Mouse (Mus musculus) layer of hippocampus, postnatal 25 days (tissue): ENCODE data around the gene Dupd1. TPM values are rescaled to one million over a fixed set of nuclear protein-coding genes. Genes with fewer than 3 reads are reported as not detected.

Source experiments
- DNase-seq, 2 experiments: peaks; one replicate each; pipeline ENCODE4 v3.0.0; 2022; ENCODE audit warnings: mixed read lengths in 2 of 2, low spot score in 1 of 2; ENCODE audit errors: extremely low spot score in 1 of 2
- total RNA-seq, 2 experiments: library from RNA; stranded (reverse); gene quantifications; 2 replicates each; pipeline ENCODE4 v1.2.3; 2021

The Dupd1 gene
- 1 to 10 TPM in 1 of 2 experiments, under 1 TPM in 1; 0.39 to 1.2 TPM for total RNA-seq

DNA sequence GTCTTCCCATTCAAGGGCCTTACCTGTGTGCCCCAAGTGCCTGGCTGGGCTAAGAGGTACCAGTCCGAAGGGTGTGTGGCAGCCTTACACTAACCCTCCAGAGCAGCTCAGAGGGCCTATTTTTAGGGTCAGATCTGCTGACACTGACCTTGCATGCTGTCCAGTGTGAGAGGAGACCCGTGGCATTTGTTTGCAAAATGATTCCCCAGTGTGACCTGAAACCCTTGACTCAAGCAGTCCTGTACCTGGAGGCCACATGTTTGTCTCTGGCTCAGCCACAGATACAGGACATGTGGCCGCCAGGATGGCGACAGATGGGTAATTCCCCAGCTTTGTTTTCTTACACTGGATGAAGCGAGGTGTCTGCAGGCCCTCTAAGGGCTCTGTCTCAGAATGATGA is at the start of gene Dupd1:
Gene Dupd1, minus strand, starts transcription at position 91 of the 400 bp plus-strand sequence.
- DNase-seq = no peak

DNA sequence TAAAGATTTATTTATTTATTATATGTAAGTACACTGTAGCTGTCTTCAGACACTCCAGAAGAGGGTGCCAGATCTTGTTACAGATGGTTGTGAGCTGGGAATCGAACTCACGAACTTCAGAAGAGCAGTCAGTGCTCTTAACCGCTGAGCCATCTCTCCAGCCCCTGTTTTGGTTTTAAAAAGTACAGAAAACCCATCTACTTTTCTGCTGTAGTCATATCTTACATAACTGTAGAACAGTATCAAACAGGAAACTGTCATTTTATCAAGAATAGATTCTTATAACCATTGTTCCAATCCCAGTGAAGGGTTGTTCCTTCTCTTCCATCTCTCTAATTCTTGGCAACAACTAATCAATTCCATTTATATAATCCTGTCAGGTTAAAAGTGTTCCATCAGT is 49.4 kb upstream of the Dupd1 start:
- no peak for DNase-seq

DNA sequence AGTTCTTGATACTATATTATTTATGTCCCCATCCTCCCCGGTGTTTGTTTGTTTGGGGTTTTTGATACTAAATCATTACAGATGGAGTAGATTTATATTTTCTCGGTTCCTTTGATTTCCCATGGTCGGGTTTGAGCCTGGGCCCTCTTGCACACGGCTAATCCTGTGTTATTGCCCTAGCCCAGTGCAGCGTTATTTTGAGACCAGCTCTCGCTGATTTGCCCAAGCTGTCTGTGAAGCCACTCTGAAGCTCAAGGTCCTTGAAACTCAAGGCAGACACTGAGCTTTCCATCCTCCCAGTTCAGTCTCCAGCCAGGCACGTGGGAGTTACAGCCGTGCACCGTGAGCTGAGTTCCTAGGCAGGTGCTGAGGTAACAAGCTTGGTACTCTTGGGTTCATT is 47.2 kb upstream of the Dupd1 start:
- no peak for DNase-seq

DNA sequence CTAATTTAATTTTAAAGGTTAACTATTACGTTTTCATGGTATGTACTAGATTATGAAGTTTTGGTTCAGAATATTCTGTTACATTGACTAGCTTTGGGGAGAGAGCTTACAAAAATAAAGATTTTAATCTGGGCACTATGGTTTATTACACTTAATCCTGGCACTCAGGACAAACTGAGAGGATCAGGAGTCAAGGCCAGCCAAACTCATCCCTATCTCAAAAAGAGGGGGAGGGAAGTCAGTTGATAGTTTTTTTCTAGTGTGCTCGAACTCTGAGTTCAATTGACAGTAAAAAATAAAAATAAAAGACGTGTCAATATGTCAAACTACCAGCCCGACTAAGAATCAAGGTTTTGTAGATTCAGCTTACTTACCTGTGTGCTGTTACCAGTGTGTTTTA is 39.0 kb upstream of the Dupd1 start:
- DNase-seq = no peak

DNA sequence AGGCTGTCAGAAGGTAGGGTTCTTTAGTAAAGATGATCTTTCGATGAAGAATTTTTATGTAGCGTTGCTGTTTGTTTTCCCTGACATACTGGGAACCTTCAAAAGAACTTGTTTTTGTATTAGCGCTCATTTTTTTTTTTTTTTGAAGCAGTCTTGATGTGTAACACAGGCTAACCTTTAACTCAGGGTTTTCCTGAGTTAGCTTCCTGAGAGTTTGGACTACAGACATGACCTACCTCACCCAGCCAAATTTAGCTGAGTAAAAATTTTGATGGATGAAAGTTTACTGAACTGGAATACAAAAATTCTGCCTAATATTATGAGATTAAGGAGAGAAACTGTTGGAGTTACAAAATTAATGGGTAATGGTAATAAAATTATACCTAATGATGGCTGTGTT is 38.0 kb upstream of the Dupd1 start:
- no peak for DNase-seq

DNA sequence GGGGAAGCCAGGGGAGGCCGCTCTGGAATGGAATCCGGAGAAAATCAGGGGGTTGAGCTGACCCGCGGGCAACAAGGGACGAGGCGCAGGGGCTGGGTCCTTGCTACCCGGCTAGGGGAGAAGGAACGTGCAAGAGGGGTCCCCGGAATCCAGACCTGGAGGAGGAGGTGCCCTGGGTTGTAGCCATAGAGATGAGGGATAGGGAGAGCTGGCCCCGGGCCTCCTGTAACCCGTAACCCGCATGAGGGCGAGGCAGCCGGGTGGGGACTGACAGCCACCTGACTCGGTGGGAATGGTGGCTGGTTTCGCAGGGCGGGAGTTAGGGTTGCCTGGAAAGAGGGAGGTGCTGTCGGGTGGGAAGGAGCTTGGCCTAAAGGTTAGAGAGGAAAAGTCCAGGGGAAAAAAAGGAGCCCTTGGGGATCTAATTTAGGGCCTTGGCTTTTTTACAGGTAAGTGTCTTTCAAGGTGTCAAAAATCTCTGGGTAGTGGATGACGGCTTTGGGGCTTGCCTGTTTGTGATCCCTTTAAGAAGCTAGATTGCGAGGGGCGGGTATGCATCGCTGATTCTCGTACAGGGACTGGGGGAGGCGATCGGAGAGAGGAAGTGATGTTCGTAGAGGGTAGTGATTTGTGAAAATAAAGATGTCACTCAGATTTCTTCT is 36.6 kb upstream of the Dupd1 start, which contains the start of gene Dusp13:
Gene Dusp13, minus strand, starts transcription at position 301 of the 662 bp plus-strand sequence.
- DNase-seq = peak; percentile 54 to 58

DNA sequence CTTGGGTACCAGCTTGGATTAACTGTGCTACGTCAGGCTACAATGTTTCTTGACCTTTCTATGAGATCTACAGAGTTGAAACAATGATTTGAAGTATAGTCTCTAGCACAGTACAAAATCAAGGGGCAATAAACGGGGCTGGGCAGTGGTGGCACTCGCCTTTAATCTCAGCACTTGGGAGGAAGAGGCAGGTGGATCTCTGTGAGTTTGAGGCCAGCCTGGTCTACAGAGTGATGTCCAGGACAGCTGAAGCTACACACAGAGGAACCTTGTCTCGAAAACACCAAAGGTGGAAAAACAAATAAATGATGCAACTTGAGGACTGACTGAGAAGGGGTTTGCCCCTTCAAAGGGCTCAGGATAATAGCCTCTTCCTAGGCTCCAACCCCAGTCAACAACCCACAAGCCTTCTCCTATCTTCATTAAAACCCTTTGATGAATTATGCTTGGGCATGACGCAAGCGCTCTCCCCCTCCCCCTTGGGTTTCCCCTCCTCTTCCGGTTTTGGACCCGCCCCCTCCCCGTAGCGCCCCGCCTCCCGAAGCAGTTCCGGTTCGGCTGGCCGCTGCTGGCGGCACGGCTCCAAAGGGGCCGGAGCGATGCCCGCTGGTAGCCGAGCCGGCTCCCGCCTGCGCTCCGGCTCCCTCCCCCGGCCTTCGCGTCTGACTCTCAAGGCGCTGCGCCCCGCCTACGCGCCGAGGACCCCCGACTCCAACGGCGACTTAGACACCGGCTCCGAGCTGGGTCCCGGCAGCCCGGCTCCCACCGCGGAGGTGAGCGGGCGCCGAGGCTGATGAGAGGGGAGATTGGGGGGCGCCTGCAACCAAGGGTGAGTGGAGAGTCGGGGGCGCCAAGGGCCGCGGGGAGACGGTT is 35.9 kb upstream of the Dupd1 start, which contains the start of gene Samd8:
Gene Samd8, plus strand, starts transcription at position 524 of the 873 bp plus-strand sequence.
- peak; percentile 75 to 78 for DNase-seq

DNA sequence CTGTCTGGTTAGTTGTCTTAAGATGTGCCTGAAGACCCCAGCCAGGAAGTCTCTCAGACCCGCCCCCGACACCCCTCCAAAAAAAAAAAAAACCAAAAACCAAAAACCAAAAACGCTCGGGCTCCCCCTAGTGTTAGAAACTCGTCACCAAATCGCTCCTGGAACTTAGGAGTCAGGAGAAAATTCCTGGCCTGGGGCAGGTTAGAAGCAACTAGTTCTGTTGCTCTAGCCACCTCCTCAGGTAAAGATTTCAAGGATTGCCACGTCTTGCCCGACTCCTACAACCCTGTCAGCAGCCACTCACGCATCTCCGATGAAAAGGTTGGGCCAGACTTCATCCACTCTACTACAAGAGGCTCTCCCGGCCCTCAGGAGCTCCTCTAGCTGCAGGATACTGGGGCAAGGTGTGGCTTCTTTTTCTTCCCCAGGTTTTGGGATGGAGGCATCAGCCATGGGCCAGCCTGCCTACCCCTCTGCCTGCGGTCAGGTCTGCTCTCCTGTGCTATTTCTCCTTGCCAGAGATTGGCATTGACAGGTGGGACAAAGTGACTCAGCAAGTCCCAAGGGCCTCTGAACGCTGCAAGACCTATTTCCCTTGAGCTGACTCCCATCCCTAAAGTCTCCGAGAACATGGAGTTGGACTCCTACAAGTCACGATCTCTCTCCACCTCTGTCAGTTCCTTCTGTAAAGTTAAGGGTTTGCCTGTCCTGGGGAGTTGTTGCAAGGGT is 33.9 kb upstream of the Dupd1 start:
- DNase-seq = peak in 1 of 2 experiments; percentile 75

DNA sequence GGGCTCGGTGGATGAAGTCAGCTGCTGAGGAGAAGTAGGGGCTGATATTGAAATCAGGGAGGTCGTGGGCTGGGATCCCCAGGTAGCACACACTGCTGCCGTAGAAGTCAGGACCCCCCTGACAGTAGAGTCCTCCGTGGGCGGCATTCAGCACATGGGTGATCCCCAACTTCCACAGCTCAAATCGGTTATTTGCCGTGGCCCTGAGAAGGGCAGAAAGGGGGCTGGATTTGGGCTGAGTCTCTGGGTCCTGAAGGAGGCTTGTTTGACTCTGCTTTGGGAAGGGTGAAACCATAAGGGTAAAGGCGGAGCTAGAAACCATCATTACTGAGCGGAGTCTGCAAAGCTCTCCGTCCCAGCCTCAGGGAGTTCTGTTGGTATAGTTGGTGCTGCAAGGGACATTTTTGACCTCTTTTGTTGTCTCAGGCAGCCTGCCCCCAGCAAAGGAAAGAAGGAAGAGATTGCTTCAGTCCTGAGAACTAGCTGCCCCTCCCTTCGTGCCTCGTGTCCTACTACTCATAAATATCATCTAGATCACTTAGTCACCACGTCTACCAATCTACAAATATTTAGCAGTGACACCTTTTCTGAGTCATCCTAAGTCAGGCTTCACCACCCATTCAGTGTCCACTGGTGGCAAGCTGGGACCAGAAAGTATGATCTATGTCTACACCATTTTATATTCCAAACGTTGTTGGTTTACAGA is 33.2 kb upstream of the Dupd1 start:
- no peak for DNase-seq

DNA sequence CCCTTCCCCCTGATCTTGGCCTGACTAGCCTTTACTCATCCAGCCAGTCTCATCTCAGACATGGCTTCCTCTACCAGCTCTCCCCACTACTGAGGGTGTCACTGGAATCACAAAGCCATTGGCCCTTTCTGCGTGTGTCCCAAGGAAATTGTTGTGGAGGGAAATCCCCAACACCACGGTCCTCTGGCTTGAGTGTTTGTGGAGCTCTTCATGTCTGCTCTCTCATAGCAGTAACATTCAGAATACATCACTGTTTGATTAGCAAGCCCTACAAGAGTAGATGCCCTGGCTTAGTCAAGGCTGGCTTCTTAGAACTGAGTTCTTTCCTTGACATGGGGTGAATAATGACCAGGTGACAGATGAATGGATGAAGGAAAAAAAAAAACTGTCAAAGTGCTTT is 32.5 kb upstream of the Dupd1 start:
- DNase-seq = no peak

DNA sequence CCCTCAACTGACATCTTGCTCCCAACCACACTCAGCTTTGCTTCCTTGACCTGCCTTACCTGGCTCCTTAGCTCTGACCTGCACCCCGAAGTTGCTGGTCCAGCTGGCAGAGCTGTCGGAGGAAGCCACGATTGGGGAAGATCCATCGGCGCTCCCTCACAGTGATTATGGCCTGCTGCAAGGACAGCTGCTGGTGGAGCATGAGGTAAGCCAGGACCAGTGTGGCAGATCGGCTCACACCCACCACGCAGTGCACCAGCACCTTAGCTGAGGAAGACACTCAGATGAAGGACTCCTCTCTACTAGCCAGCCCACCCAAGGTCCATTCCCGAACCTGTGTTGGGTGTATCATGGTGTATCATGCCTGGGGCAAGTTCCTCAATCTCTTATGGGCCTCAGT is 31.9 kb upstream of the Dupd1 start:
- DNase-seq = no peak

DNA sequence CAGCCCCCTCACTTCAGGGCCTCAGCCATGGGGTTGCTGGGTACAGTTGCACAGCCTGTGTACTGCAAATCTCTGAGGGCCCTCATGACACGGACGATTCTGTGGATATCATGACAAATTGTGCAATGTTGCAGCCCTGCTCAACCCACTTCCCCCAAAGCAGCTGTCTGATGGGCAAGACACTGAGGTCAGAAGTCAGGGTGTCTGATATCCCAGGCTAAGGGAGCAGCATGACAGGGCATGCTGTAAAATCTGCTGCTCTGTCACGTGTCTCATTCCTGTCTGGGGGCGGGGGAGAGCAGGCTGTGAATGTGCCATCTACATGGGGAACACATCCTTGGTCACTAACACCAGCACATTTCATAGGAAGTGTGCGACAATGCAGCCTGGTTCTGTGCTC is 30.8 kb upstream of the Dupd1 start:
- DNase-seq = no peak

DNA sequence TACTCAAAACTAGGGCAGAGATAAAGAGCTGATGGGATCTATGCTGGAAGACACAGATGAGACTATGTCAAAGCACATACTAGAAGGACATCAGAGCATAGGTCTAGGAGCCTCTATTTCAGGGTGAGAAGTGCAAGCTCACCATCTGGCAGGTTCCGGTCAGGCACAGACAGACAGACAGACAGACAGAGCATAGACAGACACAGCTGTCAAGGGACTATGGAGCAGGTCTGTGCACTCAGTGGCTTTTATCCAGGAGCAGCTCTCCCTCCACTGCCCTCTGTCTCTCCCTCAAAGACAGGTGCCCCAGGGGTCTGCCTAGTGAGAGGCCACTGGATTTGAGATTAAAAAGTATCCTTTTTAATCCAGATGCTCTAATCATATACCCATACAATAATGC is 29.8 kb upstream of the Dupd1 start:
- DNase-seq = no peak

DNA sequence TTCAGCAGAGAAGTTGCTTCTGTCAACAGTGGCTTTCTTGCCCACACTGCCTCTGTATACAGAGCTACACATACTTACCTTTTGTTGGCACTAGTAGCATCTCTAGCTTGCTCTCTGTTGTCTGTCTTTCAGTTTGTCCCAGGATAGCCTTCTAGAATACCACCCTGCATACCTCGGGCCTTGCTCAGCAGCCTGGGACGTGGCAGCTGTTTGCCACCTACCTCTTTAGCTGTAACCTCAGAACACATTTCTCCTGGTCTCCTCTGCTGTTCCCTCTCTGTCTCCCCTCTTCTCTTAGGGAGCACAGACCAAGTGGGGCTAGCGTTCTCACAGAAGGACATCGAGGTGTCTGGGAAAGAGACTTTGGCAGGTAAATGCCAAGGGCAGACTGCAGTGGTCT is 28.1 kb upstream of the Dupd1 start:
- no peak for DNase-seq

DNA sequence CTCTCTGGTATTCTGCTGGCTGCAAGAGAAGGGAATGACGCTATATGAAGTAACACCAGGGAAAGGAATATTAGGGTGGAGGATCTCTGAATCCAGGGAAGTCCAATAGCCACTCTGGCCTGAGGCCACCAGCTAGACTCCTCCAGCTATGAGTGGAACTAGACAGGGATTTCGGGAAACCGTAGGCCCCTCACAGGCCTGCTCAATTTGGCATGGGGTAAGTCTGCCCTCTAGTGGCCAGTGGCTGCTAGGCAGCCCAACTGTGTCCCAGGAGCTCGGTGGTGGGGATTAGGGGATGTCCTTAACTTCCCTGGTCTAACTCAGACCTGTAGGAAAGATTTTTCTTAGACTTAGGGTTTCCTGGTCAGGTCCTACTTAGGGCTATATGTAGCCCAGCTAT is 27.4 kb upstream of the Dupd1 start:
- DNase-seq = peak; percentile 86 to 92

DNA sequence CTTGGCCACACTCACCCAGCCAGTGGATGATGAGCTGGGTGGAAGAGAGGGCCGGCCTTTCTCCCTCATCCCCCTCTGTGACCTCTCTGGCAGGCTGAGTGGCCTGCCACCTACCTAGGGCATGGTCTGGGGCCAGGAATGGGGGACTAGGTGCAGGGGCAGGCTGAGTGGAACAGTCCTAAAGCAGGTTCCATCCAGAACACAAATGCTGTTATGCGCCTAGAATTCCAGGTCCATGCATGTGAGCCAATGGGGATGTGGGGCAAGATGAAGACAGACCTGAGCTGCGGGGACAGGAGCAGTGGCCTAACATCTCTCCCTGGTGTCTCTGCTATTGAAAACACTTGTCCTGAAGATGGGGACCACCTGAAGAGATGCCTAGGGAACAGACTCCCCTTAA is 26.9 kb upstream of the Dupd1 start:
- no peak for DNase-seq

DNA sequence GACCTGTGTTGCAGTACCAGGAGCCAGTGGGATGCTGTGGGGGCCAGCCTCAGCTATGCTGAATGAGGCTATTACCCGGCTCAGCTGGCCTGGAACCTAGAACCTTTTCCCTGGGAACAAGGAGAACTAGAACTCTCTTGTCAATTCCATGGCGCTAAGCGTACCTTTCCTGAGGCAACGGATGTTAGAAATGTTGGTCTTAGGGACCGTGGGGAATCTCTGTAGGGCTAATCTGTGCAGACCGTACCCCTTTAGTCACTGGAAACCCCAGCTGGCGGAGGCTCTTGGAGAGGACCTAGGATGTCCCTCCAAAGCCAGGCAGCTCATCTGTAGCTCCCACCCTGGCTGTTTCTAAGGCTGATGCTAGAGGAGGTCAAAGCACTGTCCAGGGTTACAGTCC is 26.0 kb upstream of the Dupd1 start:
- no peak for DNase-seq

DNA sequence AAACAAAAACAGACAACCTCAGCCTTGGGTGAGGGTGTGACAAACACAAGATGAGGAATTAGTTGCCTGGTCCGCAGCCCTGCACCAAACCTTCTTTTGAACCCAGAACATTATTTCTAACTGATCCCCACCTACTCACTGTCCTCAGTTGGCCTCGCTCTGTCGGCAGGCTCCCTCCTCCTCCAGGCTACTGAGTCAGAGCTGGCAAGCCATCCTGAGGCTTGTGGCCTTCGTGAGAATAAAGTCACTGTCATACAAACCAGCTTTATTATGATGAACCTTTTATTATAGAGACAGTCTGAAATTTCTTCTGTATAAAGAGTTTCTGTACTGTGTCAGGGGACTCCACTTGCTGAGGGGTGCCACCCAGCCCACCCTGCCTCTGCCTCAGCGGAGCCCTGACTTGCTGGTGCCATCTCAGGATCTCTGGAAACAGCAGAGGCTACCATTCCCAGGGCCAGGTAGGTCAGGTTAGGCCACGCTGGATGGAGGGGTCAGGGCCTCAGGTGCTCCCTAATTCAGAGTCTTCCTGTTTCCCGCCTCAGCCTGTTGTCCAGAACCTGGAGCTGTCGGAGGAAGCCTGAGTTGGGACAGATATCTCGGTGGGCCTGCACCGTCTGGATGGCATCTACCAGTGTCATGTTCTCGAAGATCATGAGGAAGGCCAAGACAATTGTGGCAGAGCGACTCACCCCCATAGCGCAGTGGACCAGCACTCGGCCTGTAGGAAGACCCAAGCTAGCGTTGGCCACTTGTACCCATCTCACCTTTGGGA is 18.9 kb upstream of the Dupd1 start:
- no peak for DNase-seq

DNA sequence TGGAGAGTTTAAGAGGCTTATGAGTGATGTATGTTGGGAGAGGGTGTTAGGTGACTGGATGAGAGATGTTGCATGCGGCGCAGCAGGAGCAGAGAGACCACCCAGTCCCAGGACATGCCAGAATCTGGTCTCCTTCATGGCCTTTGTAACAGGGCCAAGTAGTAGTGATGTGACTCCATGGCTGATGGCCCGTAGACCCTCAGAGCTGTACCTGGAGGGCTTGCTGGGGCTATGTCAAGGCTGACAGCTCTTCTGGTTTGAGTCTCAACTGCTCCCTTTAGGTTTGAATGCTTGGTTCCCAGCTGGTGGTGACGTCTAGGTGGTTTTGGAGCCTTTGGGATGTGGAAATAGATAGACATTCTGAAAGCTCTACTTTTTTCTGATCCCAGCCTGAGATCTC is 15.6 kb upstream of the Dupd1 start:
- no peak for DNase-seq
